ENCODE assay signal across 9 mouse cellular contexts in genomic region chr16:13257528-13257835, GRCm38 (mm10). TPM values are rescaled to one million over a fixed set of nuclear protein-coding genes. Genes with fewer than 3 reads are reported as not detected.
A peak's percentile ranks its signal among the peaks of the same experiment; 100 is the strongest.
DNase-seq lines count a peak whose midpoint lies in the region; ATAC-seq and TF ChIP-seq lines count a peak whose summit lies in the region.
"Had no signal": no experiment of that assay in that cellular context is flagged by ENCODE, and none has a peak within 500 bp of the region (broad histone marks: within the 10 kb centered on the region; RNA-seq: fewer than 3 reads in every experiment).

No protein-coding gene starts in this region.

- H3K4me1 ChIP-seq in erythroblast, embryonic 14.5 days (ENCODE audit: control insufficient read depth) = peaks cover 19% of the 10 kb centered on the region
- peaks cover 14% of the 10 kb centered on the region for H3K4me1 ChIP-seq in forebrain, embryonic 16.5 days (replicated peaks; ENCODE audit: control insufficient read depth, insufficient read depth, low read length)
- H3K4me1 ChIP-seq in liver, embryonic 15.5 days (replicated peaks) = peaks cover 21% of the 10 kb centered on the region

- no peak for ATAC-seq in erythroblast, adult 5-6 weeks (replicated peaks; ENCODE audit: low FRiP score, poor library complexity, severe bottlenecking)
- no peak for ATAC-seq in forebrain, embryonic 16.5 days
- ATAC-seq in liver, embryonic 15.5 days (ENCODE audit: insufficient read depth) = no peak

- H3K27ac ChIP-seq in forebrain, embryonic 16.5 days (ENCODE audit: low read length) = no peak overlapping the region
- H3K27ac ChIP-seq in liver, embryonic 15.5 days (replicated peaks) = no peak overlapping the region

- TF ChIP-seq CTCF in C2C12 (IDR thresholded peaks at IDR 0.05; ENCODE audit: control insufficient read depth, insufficient read depth, insufficient read length) = no peak

- peak overlapping the region; percentile 83 for H3K4me3 ChIP-seq in erythroblast, embryonic 14.5 days (replicated peaks)
- peak overlapping the region; percentile 60 for H3K4me3 ChIP-seq in C2C12 (ENCODE audit: insufficient read depth, poor library complexity, severe bottlenecking)
- H3K4me3 ChIP-seq in forebrain, embryonic 16.5 days (replicated peaks; ENCODE audit: low read length) = no peak overlapping the region; the same call in none of the 2 replicates
- H3K4me3 ChIP-seq in liver, embryonic 15.5 days (replicated peaks) = peak overlapping the region; percentile 73

- no peak for DNase-seq in frontal cortex, adult 2 months (ENCODE audit: extremely low spot score in 1 of 2, low spot score in 1 of 2)
- no peak for DNase-seq in frontal cortex, postnatal 14 days (ENCODE audit: low spot score in 2 of 2)
- no peak for DNase-seq in layer of hippocampus, adult 9-11 months
- DNase-seq: cerebellum, adult 11 months had no signal

- WGBS in forebrain, embryonic 16.5 days = 27% methylated on average over 5 of the region's 5 CpGs
- WGBS in liver, embryonic 15.5 days (ENCODE audit: insufficient replicate concordance) = 29% methylated on average over 5 of the region's 5 CpGs

- peak overlapping the region; percentile 85 for H3ac ChIP-seq in C2C12 (ENCODE audit: control insufficient read depth, insufficient read length, low read depth)

- H3K9ac ChIP-seq in forebrain, embryonic 16.5 days (replicated peaks; ENCODE audit: low read depth, low read length) = no peak overlapping the region
- no peak overlapping the region for H3K9ac ChIP-seq in liver, embryonic 15.5 days

- peaks cover 18% of the 10 kb centered on the region for H3K27me3 ChIP-seq in erythroblast, embryonic 14.5 days (ENCODE audit: control insufficient read depth)
- no peaks in the 10 kb centered on the region for H3K27me3 ChIP-seq in C2C12 (ENCODE audit: control insufficient read depth, insufficient read depth, insufficient read length)
- H3K27me3 ChIP-seq in forebrain, embryonic 16.5 days (replicated peaks; ENCODE audit: control insufficient read depth, insufficient read depth, low read length) = no peaks in the 10 kb centered on the region
- peaks cover 18% of the 10 kb centered on the region for H3K27me3 ChIP-seq in liver, embryonic 15.5 days

- H3K4me2 ChIP-seq in forebrain, embryonic 16.5 days (ENCODE audit: low read length) = peak overlapping the region; percentile 72
- H3K4me2 ChIP-seq in liver, embryonic 15.5 days = peak overlapping the region; percentile 94

- H3K36me3 ChIP-seq in erythroblast, embryonic 14.5 days (ENCODE audit: control insufficient read depth) = no peaks in the 10 kb centered on the region
- no peaks in the 10 kb centered on the region for H3K36me3 ChIP-seq in C2C12 (ENCODE audit: control insufficient read depth, insufficient read depth)
- H3K36me3 ChIP-seq in forebrain, embryonic 16.5 days (ENCODE audit: control insufficient read depth, insufficient read depth) = no peaks in the 10 kb centered on the region
- H3K36me3 ChIP-seq in liver, embryonic 15.5 days (replicated peaks) = no peaks in the 10 kb centered on the region

- peaks cover 55% of the 10 kb centered on the region for H3K79me2 ChIP-seq in C2C12 (ENCODE audit: control insufficient read depth, insufficient read depth)

- peaks cover 25% of the 10 kb centered on the region for H3K79me3 ChIP-seq in C2C12 (ENCODE audit: low read depth)

- no peaks in the 10 kb centered on the region for H3K9me3 ChIP-seq in erythroblast, embryonic 14.5 days (ENCODE audit: control insufficient read depth, low read length)
- H3K9me3 ChIP-seq in forebrain, embryonic 16.5 days (ENCODE audit: control insufficient read depth, low read length) = no peaks in the 10 kb centered on the region
- H3K9me3 ChIP-seq in liver, embryonic 15.5 days (replicated peaks) = no peaks in the 10 kb centered on the region

TF ChIP-seq in C2C12, 6 proteins besides CTCF, POLR2A, EP300 and RAD21:
- TF ChIP-seq FOSL1 (IDR thresholded peaks at IDR 0.05; ENCODE audit: insufficient read depth, low read length, poor library complexity, severe bottlenecking) (no peak), MYOG (IDR thresholded peaks at IDR 0.05; ENCODE audit: control insufficient read depth, extremely low read depth, insufficient read length) (no peak), MYOD1 (IDR thresholded peaks at IDR 0.05; ENCODE audit: control insufficient read depth, insufficient read length, low read depth) (no peak), MAX (IDR thresholded peaks at IDR 0.05) (no peak), CEBPB (IDR thresholded peaks at IDR 0.05; ENCODE audit: low read depth) (no peak)

RNA-seq across cellular contexts. Expression of gene Mrtfb, which starts 1.2 kb away (rescaled TPM):
- 0.01 TPM in 2 replicates for polyA plus RNA-seq in erythroblast, embryonic 14.5 days (2012)
- total RNA-seq in erythroblast, adult 5-6 weeks (2015; ENCODE audit: low replicate concordance) = 0.96 and 1.3 TPM in 2 replicates
- 1.1 and 1.2 TPM in 2 replicates for total RNA-seq in erythroblast, adult 5-6 weeks (2017; ENCODE audit: low replicate concordance)
- polyA plus RNA-seq in C2C12 (2012; fragmentation: generic; extraction: Trizol) = 6.6 TPM
- 12.8 and 16.4 TPM in 2 replicates for polyA plus RNA-seq in forebrain, embryonic 16.5 days (2015; fragmentation: Nextera tagmentation; extraction: Ambion mirVana)
- polyA plus RNA-seq in liver, embryonic 15.5 days (2015; fragmentation: Nextera tagmentation; extraction: Ambion mirVana) = 3.3 and 3.7 TPM in 2 replicates
- 61.6 and 67.3 TPM in 2 replicates for polyA plus RNA-seq in frontal cortex, adult 2 months (2012; rRNA removed)
